Mouse (Mus musculus) thymus, adult 2 months (tissue): Measurements from ENCODE around the gene Matk.

Source experiments
- CTCF ChIP-seq: fragments of 200-500 bp; IDR thresholded peaks from 2 replicates; pipeline ENCODE4 v1.5.1; 2012; ENCODE audit warnings: mild to moderate bottlenecking, control low read depth, low read length, moderate library complexity, borderline replicate concordance; ENCODE audit not compliant: control insufficient read depth, poor library complexity, insufficient read depth; ENCODE audit errors: extremely low read depth
- POLR2A ChIP-seq: fragments of 200-500 bp; IDR thresholded peaks from 2 replicates; pipeline ENCODE4 v1.6.1; 2012; ENCODE audit warnings: mild to moderate bottlenecking, low read length, control low read depth, moderate library complexity; ENCODE audit not compliant: control insufficient read depth, poor library complexity, insufficient read depth; ENCODE audit errors: extremely low read depth

GRCm38 (mm10) chr10:81252424-81253419, at the start of gene Matk:
- TF ChIP-seq CTCF (no peak), POLR2A (no peak)
